Mouse (Mus musculus): ENCODE measurements around the gene Scyl3. TPM values are rescaled to one million over a fixed set of nuclear protein-coding genes. Genes with fewer than 3 reads are reported as not detected.

The Scyl3 gene
- 15.9 and 17.2 TPM in 2 replicates for polyA plus RNA-seq (2015; fragmentation: Nextera tagmentation; extraction: Ambion mirVana)

GRCm38 (mm10) chr1:163928846-163929245, at the start of gene Scyl3:
TSS of gene Scyl3 (plus strand) at chr1:163929100.
- no peaks in the 10 kb centered on the region for H3K27me3 ChIP-seq (ENCODE audit: insufficient read depth, low read length)
- H3K4me1 ChIP-seq (replicated peaks; ENCODE audit: insufficient read depth, low read length), result 0 out of 2 replicates have a peak, but pooled peaks cover 4% of the 10 kb centered on the region
- peak within 1 kb of the TSS; percentile 95 for H3K9ac ChIP-seq (ENCODE audit: low read depth, low read length)
- H3K36me3 ChIP-seq (ENCODE audit: insufficient read depth, low read length), result 0 out of 2 replicates have a peak, but pooled peaks cover 2% of the 10 kb centered on the region
- no peaks in the 10 kb centered on the region for H3K9me3 ChIP-seq (replicated peaks; ENCODE audit: low read length)
- no peak for DNase-seq (ENCODE audit: low spot score)
- H3K4me3 ChIP-seq (replicated peaks; ENCODE audit: low read depth, low read length), result peak within 1 kb of the TSS; percentile 85
- no peak for TF ChIP-seq CTCF (IDR thresholded peaks at IDR 0.05; ENCODE audit: low read depth)
- no peak for ATAC-seq (replicated peaks; ENCODE audit: low FRiP score, low read depth)
- WGBS, result 56% methylated on average over 7 of the region's 7 CpGs
- H3K4me2 ChIP-seq (ENCODE audit: low read length), result peak within 1 kb of the TSS; percentile 74
- H3K27ac ChIP-seq, result peak within 1 kb of the TSS; percentile 74

GRCm38 (mm10) chr1:163889629-163890028, 39.3 kb upstream of the Scyl3 start:
- H3K4me1 ChIP-seq (replicated peaks; ENCODE audit: insufficient read depth, low read length), result no peaks in the 10 kb centered on the region
- H3K27ac ChIP-seq, result no peak overlapping the region
- ATAC-seq (replicated peaks; ENCODE audit: low FRiP score, low read depth), result no peak
- no peaks in the 10 kb centered on the region for H3K9me3 ChIP-seq (replicated peaks; ENCODE audit: low read length)
- no peaks in the 10 kb centered on the region for H3K36me3 ChIP-seq (ENCODE audit: insufficient read depth, low read length)
- no peak for TF ChIP-seq CTCF (IDR thresholded peaks at IDR 0.05; ENCODE audit: low read depth)
- H3K9ac ChIP-seq (ENCODE audit: low read depth, low read length), result no peak overlapping the region
- H3K4me2 ChIP-seq (ENCODE audit: low read length), result no peak overlapping the region
- H3K4me3 ChIP-seq (replicated peaks; ENCODE audit: low read depth, low read length), result no peak overlapping the region
- peak; percentile 41 for DNase-seq (ENCODE audit: low spot score)
- H3K27me3 ChIP-seq (ENCODE audit: insufficient read depth, low read length), result no peaks in the 10 kb centered on the region

GRCm38 (mm10) chr1:163893294-163893693, 35.6 kb upstream of the Scyl3 start:
- WGBS, result 90% methylated on average over 5 of the region's 5 CpGs
- no peak for DNase-seq (ENCODE audit: low spot score)

GRCm38 (mm10) chr1:163893774-163894527, 34.9 kb upstream of the Scyl3 start:
- WGBS, result 76% methylated on average over 11 of the region's 11 CpGs
- no peaks in the 10 kb centered on the region for H3K27me3 ChIP-seq (ENCODE audit: insufficient read depth, low read length)
- no peak overlapping the region for H3K27ac ChIP-seq
- H3K4me2 ChIP-seq (ENCODE audit: low read length), result no peak overlapping the region
- TF ChIP-seq CTCF (IDR thresholded peaks at IDR 0.05; ENCODE audit: low read depth), result no peak
- no peak overlapping the region for H3K4me3 ChIP-seq (replicated peaks; ENCODE audit: low read depth, low read length)
- H3K9me3 ChIP-seq (replicated peaks; ENCODE audit: low read length), result no peaks in the 10 kb centered on the region
- H3K36me3 ChIP-seq (ENCODE audit: insufficient read depth, low read length), result no peaks in the 10 kb centered on the region
- H3K9ac ChIP-seq (ENCODE audit: low read depth, low read length), result no peak overlapping the region
- peaks cover 6% of the 10 kb centered on the region; the same call in 1 of the 2 replicates for H3K4me1 ChIP-seq (replicated peaks; ENCODE audit: insufficient read depth, low read length)
- DNase-seq (ENCODE audit: low spot score) (no peak), ATAC-seq (replicated peaks; ENCODE audit: low FRiP score, low read depth) (no peak)

More at GRCm38 (mm10) chr1:163893294-163893693, 35.6 kb upstream of the Scyl3 start:
- H3K9ac ChIP-seq (ENCODE audit: low read depth, low read length), result no peak overlapping the region
- ATAC-seq (replicated peaks; ENCODE audit: low FRiP score, low read depth), result no peak
- no peak for TF ChIP-seq CTCF (IDR thresholded peaks at IDR 0.05; ENCODE audit: low read depth)
- no peak overlapping the region for H3K4me2 ChIP-seq (ENCODE audit: low read length)
- H3K9me3 ChIP-seq (replicated peaks; ENCODE audit: low read length), result no peaks in the 10 kb centered on the region
- H3K4me3 ChIP-seq (replicated peaks; ENCODE audit: low read depth, low read length), result no peak overlapping the region
- no peaks in the 10 kb centered on the region for H3K27me3 ChIP-seq (ENCODE audit: insufficient read depth, low read length)
- no peak overlapping the region for H3K27ac ChIP-seq
- H3K36me3 ChIP-seq (ENCODE audit: insufficient read depth, low read length), result no peaks in the 10 kb centered on the region
- H3K4me1 ChIP-seq (replicated peaks; ENCODE audit: insufficient read depth, low read length), result peaks cover 2% of the 10 kb centered on the region; the same call in 1 of the 2 replicates

GRCm38 (mm10) chr1:163898291-163898764, 30.6 kb upstream of the Scyl3 start:
- peak; percentile 93 for DNase-seq (ENCODE audit: low spot score)
- no peaks in the 10 kb centered on the region for H3K36me3 ChIP-seq (ENCODE audit: insufficient read depth, low read length)
- peaks cover 6% of the 10 kb centered on the region; the same call in 1 of the 2 replicates for H3K4me1 ChIP-seq (replicated peaks; ENCODE audit: insufficient read depth, low read length)
- peak; percentile 76; the same call in 1 of the 2 replicates for ATAC-seq (replicated peaks; ENCODE audit: low FRiP score, low read depth)
- TF ChIP-seq CTCF (IDR thresholded peaks at IDR 0.05; ENCODE audit: low read depth), result no peak
- WGBS, result 20% methylated on average over 5 of the region's 5 CpGs
- no peak overlapping the region for H3K4me3 ChIP-seq (replicated peaks; ENCODE audit: low read depth, low read length)
- H3K27ac ChIP-seq, result no peak overlapping the region
- no peak overlapping the region for H3K9ac ChIP-seq (ENCODE audit: low read depth, low read length)
- no peaks in the 10 kb centered on the region for H3K9me3 ChIP-seq (replicated peaks; ENCODE audit: low read length)
- H3K4me2 ChIP-seq (ENCODE audit: low read length), result peak overlapping the region; percentile 13; the same call in 1 of the 2 replicates
- H3K27me3 ChIP-seq (ENCODE audit: insufficient read depth, low read length), result no peaks in the 10 kb centered on the region

GRCm38 (mm10) chr1:163899575-163899974, 29.3 kb upstream of the Scyl3 start:
- no peaks in the 10 kb centered on the region for H3K27me3 ChIP-seq (ENCODE audit: insufficient read depth, low read length)
- H3K9ac ChIP-seq (ENCODE audit: low read depth, low read length), result no peak overlapping the region
- no peak for ATAC-seq (replicated peaks; ENCODE audit: low FRiP score, low read depth)
- no peak for DNase-seq (ENCODE audit: low spot score)
- H3K9me3 ChIP-seq (replicated peaks; ENCODE audit: low read length), result no peaks in the 10 kb centered on the region
- H3K36me3 ChIP-seq (ENCODE audit: insufficient read depth, low read length), result no peaks in the 10 kb centered on the region
- no peak overlapping the region for H3K27ac ChIP-seq
- H3K4me2 ChIP-seq (ENCODE audit: low read length), result no peak overlapping the region
- no peak for TF ChIP-seq CTCF (IDR thresholded peaks at IDR 0.05; ENCODE audit: low read depth)
- 90% methylated on average over 2 of the region's 2 CpGs for WGBS
- H3K4me3 ChIP-seq (replicated peaks; ENCODE audit: low read depth, low read length), result no peak overlapping the region
- H3K4me1 ChIP-seq (replicated peaks; ENCODE audit: insufficient read depth, low read length), result peaks cover 6% of the 10 kb centered on the region; the same call in 1 of the 2 replicates

Data from kidney, postnatal 0 days (tissue).